Mouse (Mus musculus): ENCODE results near the gene Alg5. TPM values are rescaled to one million over a fixed set of nuclear protein-coding genes. Genes with fewer than 3 reads are reported as not detected.

Gene Alg5
- polyA plus RNA-seq, 1 experiment, result 16.3 TPM

- no peak within 1 kb of the TSS for H3K27ac ChIP-seq (ENCODE audit: control insufficient read depth, insufficient read depth, low read depth, low read length, poor library complexity)
- WGBS, result 93% methylated on average over 6 of the region's 6 CpGs
- no peaks in the 10 kb centered on the region for H3K4me1 ChIP-seq (ENCODE audit: control insufficient read depth, insufficient read depth, low read length)
- H3K4me3 ChIP-seq (replicated peaks; ENCODE audit: control insufficient read depth, low read depth, low read length), result no peak within 1 kb of the TSS
- TF ChIP-seq CTCF (IDR thresholded peaks at IDR 0.05; ENCODE audit: control insufficient read depth, insufficient read depth, low read length) (no peak), POLR2A (IDR thresholded peaks at IDR 0.05; ENCODE audit: borderline replicate concordance, control insufficient read depth, low read depth, low read length) (no peak)
These were observed 21.1 kb upstream of the Alg5 start, which contains the start of gene Gm21958 for GRCm38 (mm10) chr3:54714253-54714652. TSS of gene Gm21958 (minus strand) at chr3:54714353.

GRCm38 (mm10) chr3:54715461-54715860 is 19.9 kb upstream of the Alg5 start:
- 85% methylated on average over 6 of the region's 6 CpGs for WGBS
- TF ChIP-seq CTCF (IDR thresholded peaks at IDR 0.05; ENCODE audit: control insufficient read depth, insufficient read depth, low read length) (no peak), POLR2A (IDR thresholded peaks at IDR 0.05; ENCODE audit: borderline replicate concordance, control insufficient read depth, low read depth, low read length) (no peak)
- H3K4me1 ChIP-seq (ENCODE audit: control insufficient read depth, insufficient read depth, low read length), result no peaks in the 10 kb centered on the region
- H3K27ac ChIP-seq (ENCODE audit: control insufficient read depth, insufficient read depth, low read depth, low read length, poor library complexity), result no peak overlapping the region
- no peak overlapping the region for H3K4me3 ChIP-seq (replicated peaks; ENCODE audit: control insufficient read depth, low read depth, low read length)

- Histone ChIP-seq H3K27ac (ENCODE audit: control insufficient read depth, insufficient read depth, low read depth, low read length, poor library complexity) (no peak overlapping the region), H3K4me1 (ENCODE audit: control insufficient read depth, insufficient read depth, low read length) (no peaks in the 10 kb centered on the region), H3K4me3 (replicated peaks; ENCODE audit: control insufficient read depth, low read depth, low read length) (no peak overlapping the region)
- TF ChIP-seq POLR2A (IDR thresholded peaks at IDR 0.05; ENCODE audit: borderline replicate concordance, control insufficient read depth, low read depth, low read length) (no peak), CTCF (IDR thresholded peaks at IDR 0.05; ENCODE audit: control insufficient read depth, insufficient read depth, low read length) (no peak)
- 88% methylated on average over 6 of the region's 6 CpGs for WGBS
These were observed 18.0 kb upstream of the Alg5 start for GRCm38 (mm10) chr3:54717348-54717747.

- WGBS, result 33% methylated on average over 3 of the region's 3 CpGs
- TF ChIP-seq POLR2A (IDR thresholded peaks at IDR 0.05; ENCODE audit: borderline replicate concordance, control insufficient read depth, low read depth, low read length) (no peak), CTCF (IDR thresholded peaks at IDR 0.05; ENCODE audit: control insufficient read depth, insufficient read depth, low read length) (no peak)
- Histone ChIP-seq H3K27ac (ENCODE audit: control insufficient read depth, insufficient read depth, low read depth, low read length, poor library complexity) (no peak overlapping the region), H3K4me1 (ENCODE audit: control insufficient read depth, insufficient read depth, low read length) (no peaks in the 10 kb centered on the region; the same call in 1 of the 2 replicates), H3K4me3 (replicated peaks; ENCODE audit: control insufficient read depth, low read depth, low read length) (no peak overlapping the region)
These were observed 16.4 kb upstream of the Alg5 start for GRCm38 (mm10) chr3:54718947-54719346.

DNA sequence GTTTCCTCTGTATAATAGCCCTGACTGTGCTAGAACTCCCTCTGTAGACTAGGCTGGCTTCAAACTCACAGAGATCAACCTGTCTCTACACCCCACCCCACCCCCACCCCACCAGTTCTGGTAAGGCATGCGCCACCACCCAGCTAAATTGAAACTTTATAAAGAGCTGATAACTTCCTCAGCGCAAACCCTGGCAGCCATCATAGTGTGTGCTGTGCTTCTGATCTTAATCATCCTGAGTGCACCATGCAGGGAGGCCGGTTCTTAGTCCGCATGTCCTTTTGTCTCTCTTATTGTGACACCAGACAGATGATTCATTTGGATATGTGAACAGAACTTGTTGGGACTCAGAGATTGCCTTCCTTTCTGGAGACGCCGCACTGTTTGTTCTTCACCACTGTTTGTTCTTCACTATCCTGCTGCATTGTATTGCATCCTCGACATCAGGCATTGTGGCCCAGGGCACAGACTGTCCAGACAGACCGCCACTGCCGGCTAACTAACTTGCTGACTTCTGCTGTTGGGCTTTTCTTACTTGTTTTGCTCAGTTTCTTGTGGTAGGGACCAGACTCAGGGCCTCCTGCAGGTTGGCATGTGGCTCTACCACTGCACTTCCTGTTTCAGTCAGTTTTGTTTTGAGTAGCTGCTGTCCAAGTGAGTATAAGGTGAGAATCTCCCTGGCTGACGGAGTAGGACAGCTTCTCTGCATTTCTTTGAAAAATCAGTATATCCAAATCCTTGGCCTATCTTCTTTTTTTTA is 11.4 kb upstream of the Alg5 start:
- 42% methylated on average over 10 of the region's 10 CpGs for WGBS
- H3K27ac ChIP-seq (ENCODE audit: control insufficient read depth, insufficient read depth, low read depth, low read length, poor library complexity), result peak overlapping the region; percentile 80; the same call in 1 of the 2 replicates

DNA sequence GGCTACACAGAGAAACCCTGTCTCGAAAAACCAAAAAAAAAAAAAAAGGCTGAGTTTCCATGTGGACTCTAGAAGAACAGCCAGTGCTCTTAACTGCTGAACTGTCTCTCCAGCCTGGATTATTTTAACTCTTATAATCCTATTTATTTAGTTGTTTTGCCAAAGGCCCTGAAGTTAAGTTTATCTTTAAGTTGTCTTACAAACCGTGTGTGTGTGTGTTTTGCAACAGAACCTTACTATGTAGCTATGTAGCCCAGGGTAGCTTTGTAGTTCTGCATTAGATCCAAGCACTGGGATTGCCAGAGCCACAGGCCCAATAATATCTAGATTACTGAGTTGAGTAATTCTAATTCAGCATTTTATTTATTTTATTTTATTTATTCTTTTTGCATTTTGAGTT is 10.0 kb upstream of the Alg5 start:
- 68% methylated on average over 2 of the region's 2 CpGs for WGBS
- no peak for TF ChIP-seq POLR2A (IDR thresholded peaks at IDR 0.05; ENCODE audit: borderline replicate concordance, control insufficient read depth, low read depth, low read length)
- no peak for TF ChIP-seq CTCF (IDR thresholded peaks at IDR 0.05; ENCODE audit: control insufficient read depth, insufficient read depth, low read length)
- Histone ChIP-seq H3K27ac (ENCODE audit: control insufficient read depth, insufficient read depth, low read depth, low read length, poor library complexity) (no peak overlapping the region), H3K4me3 (replicated peaks; ENCODE audit: control insufficient read depth, low read depth, low read length) (no peak overlapping the region), H3K4me1 (ENCODE audit: control insufficient read depth, insufficient read depth, low read length) (no peaks in the 10 kb centered on the region; the same call in 1 of the 2 replicates)

More for the DNA sequence above, 11.4 kb upstream of the Alg5 start:
- Histone ChIP-seq H3K4me3 (replicated peaks; ENCODE audit: control insufficient read depth, low read depth, low read length) (no peak overlapping the region), H3K4me1 (ENCODE audit: control insufficient read depth, insufficient read depth, low read length) (no peaks in the 10 kb centered on the region; the same call in 1 of the 2 replicates)
- TF ChIP-seq CTCF (IDR thresholded peaks at IDR 0.05; ENCODE audit: control insufficient read depth, insufficient read depth, low read length) (peak; percentile 9; the same call in 1 of the 2 replicates), POLR2A (IDR thresholded peaks at IDR 0.05; ENCODE audit: borderline replicate concordance, control insufficient read depth, low read depth, low read length) (no peak)

GRCm38 (mm10) chr3:54727588-54727987 is 7.8 kb upstream of the Alg5 start:
- Histone ChIP-seq H3K27ac (ENCODE audit: control insufficient read depth, insufficient read depth, low read depth, low read length, poor library complexity) (no peak overlapping the region), H3K4me1 (ENCODE audit: control insufficient read depth, insufficient read depth, low read length) (no peaks in the 10 kb centered on the region; the same call in 1 of the 2 replicates), H3K4me3 (replicated peaks; ENCODE audit: control insufficient read depth, low read depth, low read length) (no peak overlapping the region)
- TF ChIP-seq POLR2A (IDR thresholded peaks at IDR 0.05; ENCODE audit: borderline replicate concordance, control insufficient read depth, low read depth, low read length) (no peak), CTCF (IDR thresholded peaks at IDR 0.05; ENCODE audit: control insufficient read depth, insufficient read depth, low read length) (no peak)
- 98% methylated on average over 2 of the region's 2 CpGs for WGBS

GRCm38 (mm10) chr3:54728100-54728499 is 7.2 kb upstream of the Alg5 start:
- H3K4me1 ChIP-seq (ENCODE audit: control insufficient read depth, insufficient read depth, low read length), result no peaks in the 10 kb centered on the region; the same call in 1 of the 2 replicates
- TF ChIP-seq CTCF (IDR thresholded peaks at IDR 0.05; ENCODE audit: control insufficient read depth, insufficient read depth, low read length), result no peak
- TF ChIP-seq POLR2A (IDR thresholded peaks at IDR 0.05; ENCODE audit: borderline replicate concordance, control insufficient read depth, low read depth, low read length), result no peak
- H3K27ac ChIP-seq (ENCODE audit: control insufficient read depth, insufficient read depth, low read depth, low read length, poor library complexity), result no peak overlapping the region
- WGBS, result 90% methylated on average over 6 of the region's 6 CpGs
- H3K4me3 ChIP-seq (replicated peaks; ENCODE audit: control insufficient read depth, low read depth, low read length), result no peak overlapping the region

Measured in bone marrow, adult 2 months (tissue).